In the genomic region with DNA sequence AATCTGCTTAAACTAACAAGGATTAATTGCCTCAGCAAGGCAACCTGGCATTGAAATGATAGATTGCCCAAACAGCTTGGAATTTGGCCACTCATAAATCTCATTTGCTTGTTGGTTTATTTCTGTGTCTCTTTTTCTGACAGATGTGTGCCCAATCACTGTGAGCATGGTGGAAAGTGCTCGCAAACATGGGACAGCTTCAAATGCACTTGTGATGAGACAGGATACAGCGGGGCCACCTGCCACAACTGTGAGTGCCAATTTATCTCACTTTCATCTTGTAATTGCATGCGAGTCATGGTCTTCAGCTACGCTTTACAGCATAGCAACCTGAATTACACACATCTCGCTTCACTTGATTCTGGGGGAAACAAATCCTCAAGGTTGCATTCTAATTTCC, we compare ENCODE assay signal across 20 mouse cellular contexts.
DNase-seq lines count a peak whose midpoint lies in the region.
"Had no signal": no experiment of that assay in that cellular context is flagged by ENCODE, and none has a peak within 500 bp of the region (broad histone marks: within the 10 kb centered on the region; RNA-seq: fewer than 3 reads in every experiment).

No protein-coding gene starts in this region.

- H3K27me3 ChIP-seq in hindbrain, embryonic 10.5 days (ENCODE audit: insufficient read depth, poor library complexity, severe bottlenecking), result no peaks in the 10 kb centered on the region
- H3K27me3 ChIP-seq: midbrain, embryonic 12.5 days; neural tube, embryonic 13.5 days had no signal

- H3K36me3 ChIP-seq in hindbrain, embryonic 10.5 days, result no peaks in the 10 kb centered on the region
- H3K36me3 ChIP-seq: G1E; midbrain, embryonic 12.5 days; neural tube, embryonic 13.5 days had no signal

- intact Hi-C loops in left cerebral cortex, postnatal 4 days (cut with DNase I), result no loop called here
- intact Hi-C loops in left cerebral cortex, postnatal 10 days (cut with DNase I), result no loop called here

- DNase-seq in cerebellum, postnatal 10 days, result peak; percentile 67 to 75
- no peak for DNase-seq in cerebellum, adult 18-20 months
- peak; percentile 58 for DNase-seq in left cerebral cortex, postnatal 4 days
- DNase-seq in left cerebral cortex, postnatal 10 days (ENCODE audit: extremely low spot score in 1 of 2, low spot score in 2 of 2), result no peak
- peak; percentile 4 for DNase-seq in hindbrain, embryonic 10.5 days (ENCODE audit: low spot score)
- peak; percentile 23 for DNase-seq in mesoderm, embryonic 11.5 days (ENCODE audit: low read depth, low spot score)
- DNase-seq in thymus, postnatal 4 days, result no peak
- no peak for DNase-seq in lung, postnatal 25 days (ENCODE audit: low spot score)
- DNase-seq: adrenal gland, adult 2 months; cerebellum, adult 11-12 months; gastrocnemius, postnatal 14 days; kidney, adult 2 months; kidney, postnatal 25 days; lung, adult 18-20 months; lung, postnatal 36 days; right cerebral cortex, postnatal 25 days; thymus, postnatal 36 days had no signal

- H3K9me3 ChIP-seq in hindbrain, embryonic 10.5 days, result no peaks in the 10 kb centered on the region
- H3K9me3 ChIP-seq: G1E; midbrain, embryonic 12.5 days; neural tube, embryonic 13.5 days had no signal

- WGBS in hindbrain, embryonic 10.5 days, result 86% methylated on average over 5 of the region's 5 CpGs

- no peak overlapping the region for H3K4me3 ChIP-seq in hindbrain, embryonic 10.5 days
- H3K4me3 ChIP-seq: midbrain, embryonic 12.5 days; neural tube, embryonic 13.5 days had no signal

- no peaks in the 10 kb centered on the region for H3K4me1 ChIP-seq in hindbrain, embryonic 10.5 days (replicated peaks)
- H3K4me1 ChIP-seq: midbrain, embryonic 12.5 days; neural tube, embryonic 13.5 days had no signal

- no peak overlapping the region for H3K27ac ChIP-seq in hindbrain, embryonic 10.5 days
- H3K27ac ChIP-seq: midbrain, embryonic 12.5 days; neural tube, embryonic 13.5 days had no signal

Comparison
In these comparisons a context has a peak if more than half of its experiments do, and no peak if none do; other contexts are left out.
1. DNase-seq: peak in cerebellum, postnatal 10 days (2 of 2), left cerebral cortex, postnatal 4 days (single experiment), hindbrain, embryonic 10.5 days (single experiment) and mesoderm, embryonic 11.5 days (single experiment); none in cerebellum, adult 18-20 months (0 of 2), left cerebral cortex, postnatal 10 days (0 of 2), thymus, postnatal 4 days (single experiment) and lung, postnatal 25 days (single experiment).